Mouse (Mus musculus): Measurements from ENCODE around the gene Ccdc15. TPM values are rescaled to one million over a fixed set of nuclear protein-coding genes. Genes with fewer than 3 reads are reported as not detected.
A peak's percentile ranks its signal among the peaks of the same experiment; 100 is the strongest.

Ccdc15 gene
- polyA plus RNA-seq, 1 experiment from 2014 or later: 10.2 TPM

DNA sequence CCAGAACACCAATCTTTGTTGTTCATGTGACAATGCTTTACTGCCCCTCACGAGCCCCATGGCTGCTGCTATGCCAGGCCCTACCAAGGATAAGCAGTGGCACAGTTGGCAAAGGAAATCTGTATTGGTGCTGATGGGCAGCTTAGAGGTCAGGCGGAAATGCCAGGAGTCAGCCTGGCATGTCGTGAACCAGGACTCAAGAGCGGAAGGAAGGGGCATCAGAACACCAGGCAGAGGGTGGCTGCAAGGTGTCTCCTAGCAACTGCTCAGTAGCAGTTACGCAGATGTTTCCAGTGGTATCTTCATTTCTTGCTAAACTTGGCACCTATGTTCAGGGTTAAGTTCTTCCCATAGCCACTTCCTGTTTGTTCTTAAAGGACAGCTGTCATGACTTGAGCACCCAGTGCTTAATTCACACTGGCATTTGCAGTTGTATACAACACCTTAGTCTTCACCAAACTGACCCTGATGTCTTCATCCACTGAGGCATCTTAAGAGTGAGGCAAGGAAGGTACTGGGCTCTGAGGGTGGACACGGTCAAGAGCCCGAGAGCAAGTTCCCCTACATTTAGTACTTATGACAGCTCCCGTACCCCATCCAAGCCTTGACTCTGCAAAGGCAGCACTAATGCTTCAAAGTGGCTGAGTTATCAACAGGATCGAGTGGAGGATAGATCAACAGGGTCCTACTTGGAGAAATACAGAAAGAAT is 117.6 kb downstream of the Ccdc15 start:
- ATAC-seq (ENCODE audit: low FRiP score) (no peak), DNase-seq (ENCODE audit: low spot score) (no peak)
- Histone ChIP-seq H3K27ac (ENCODE audit: low read depth, low read length) (no peak overlapping the region), H3K27me3 (ENCODE audit: control insufficient read depth, insufficient read depth, low read length) (no peaks in the 10 kb centered on the region), H3K36me3 (ENCODE audit: control insufficient read depth, insufficient read depth, low read length) (0 out of 2 replicates have a peak, but pooled peaks cover 2% of the 10 kb centered on the region), H3K4me2 (replicated peaks; ENCODE audit: low read depth, low read length) (no peak overlapping the region), H3K4me3 (ENCODE audit: low read depth, low read length) (no peak overlapping the region), H3K9me3 (ENCODE audit: control insufficient read depth, low read length) (no peaks in the 10 kb centered on the region), H3K4me1 (replicated peaks; ENCODE audit: control insufficient read depth, insufficient read depth, low read length) (no peaks in the 10 kb centered on the region), H3K9ac (ENCODE audit: low read depth, low read length) (no peak overlapping the region)
- WGBS: 93% methylated on average over 9 of the region's 9 CpGs

DNA sequence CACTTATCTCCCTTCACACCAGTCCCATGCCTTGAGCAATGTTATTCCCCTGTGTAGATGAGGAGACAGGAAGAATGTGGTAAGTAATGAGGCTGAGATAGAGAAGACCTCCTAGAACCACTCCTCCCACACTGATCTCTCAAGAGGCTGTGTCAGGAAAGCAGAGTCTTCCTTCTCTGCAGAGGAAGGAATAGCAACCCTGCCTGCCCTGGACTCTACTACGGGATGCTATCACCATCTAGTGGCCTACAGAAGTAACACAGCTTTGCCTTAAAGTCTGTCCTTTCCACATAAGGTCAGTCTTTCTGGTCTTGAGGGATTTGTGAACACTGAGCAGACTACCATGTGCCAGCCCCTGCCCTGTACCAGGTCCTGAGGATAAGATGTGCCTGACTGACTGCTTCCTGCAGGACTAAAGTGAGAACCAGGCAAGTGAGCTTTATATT is 118.3 kb downstream of the Ccdc15 start:
- Histone ChIP-seq H3K27me3 (ENCODE audit: control insufficient read depth, insufficient read depth, low read length) (no peaks in the 10 kb centered on the region), H3K4me3 (ENCODE audit: low read depth, low read length) (no peak overlapping the region), H3K4me1 (replicated peaks; ENCODE audit: control insufficient read depth, insufficient read depth, low read length) (no peaks in the 10 kb centered on the region), H3K4me2 (replicated peaks; ENCODE audit: low read depth, low read length) (no peak overlapping the region), H3K36me3 (ENCODE audit: control insufficient read depth, insufficient read depth, low read length) (0 out of 2 replicates have a peak, but pooled peaks cover 2% of the 10 kb centered on the region), H3K27ac (ENCODE audit: low read depth, low read length) (no peak overlapping the region), H3K9ac (ENCODE audit: low read depth, low read length) (no peak overlapping the region), H3K9me3 (ENCODE audit: control insufficient read depth, low read length) (no peaks in the 10 kb centered on the region)
- peak; percentile 85 for ATAC-seq (ENCODE audit: low FRiP score)
- peak; percentile 72 for DNase-seq (ENCODE audit: low spot score)
- 5% methylated on average over 1 of the region's 1 CpGs for WGBS

Other genes with a start within 250 kb of the Ccdc15 start
- 16.0 and 18.8 TPM in 2 replicates for gene Pknox2, start 201.0 kb downstream of the Ccdc15 start, polyA plus RNA-seq (2014; fragmentation: Nextera tagmentation; extraction: Ambion mirVana)
- 16.0 and 16.1 TPM in 2 replicates for gene Tmem218, start 140.2 kb downstream of the Ccdc15 start, polyA plus RNA-seq (2014; fragmentation: Nextera tagmentation; extraction: Ambion mirVana)
- 1.0 and 1.2 TPM in 2 replicates for gene Slc37a2, start 92.7 kb downstream of the Ccdc15 start, polyA plus RNA-seq (2014; fragmentation: Nextera tagmentation; extraction: Ambion mirVana)
- gene Hepacam, start 18.9 kb upstream of the Ccdc15 start, polyA plus RNA-seq (2014; fragmentation: Nextera tagmentation; extraction: Ambion mirVana): 0.09 TPM in 1 of 2 replicates, not detected in the other
- gene Robo4, start 53.5 kb upstream of the Ccdc15 start, polyA plus RNA-seq (2014; fragmentation: Nextera tagmentation; extraction: Ambion mirVana): 5.5 and 6.8 TPM in 2 replicates
- 120 TPM in 2 replicates for gene Robo3, start 84.8 kb upstream of the Ccdc15 start, polyA plus RNA-seq (2014; fragmentation: Nextera tagmentation; extraction: Ambion mirVana)
- 41.1 and 42.3 TPM in 2 replicates for gene Msantd2, start 140.9 kb upstream of the Ccdc15 start, polyA plus RNA-seq (2014; fragmentation: Nextera tagmentation; extraction: Ambion mirVana)
- 29.1 and 31.2 TPM in 2 replicates for gene Esam, start 179.6 kb upstream of the Ccdc15 start, polyA plus RNA-seq (2014; fragmentation: Nextera tagmentation; extraction: Ambion mirVana)
- 0.80 and 0.85 TPM in 2 replicates for gene Vsig2, start 190.8 kb upstream of the Ccdc15 start, polyA plus RNA-seq (2014; fragmentation: Nextera tagmentation; extraction: Ambion mirVana)
- gene Nrgn, start 204.5 kb upstream of the Ccdc15 start, polyA plus RNA-seq (2014; fragmentation: Nextera tagmentation; extraction: Ambion mirVana): 3.4 TPM in 2 replicates
- 7.8 and 8.8 TPM in 2 replicates for gene Siae, start 207.3 kb upstream of the Ccdc15 start, polyA plus RNA-seq (2014; fragmentation: Nextera tagmentation; extraction: Ambion mirVana)

Data from hindbrain, embryonic 11.5 days (tissue).